Mouse (Mus musculus): ENCODE measurements around the gene Alpk1.

DNA sequence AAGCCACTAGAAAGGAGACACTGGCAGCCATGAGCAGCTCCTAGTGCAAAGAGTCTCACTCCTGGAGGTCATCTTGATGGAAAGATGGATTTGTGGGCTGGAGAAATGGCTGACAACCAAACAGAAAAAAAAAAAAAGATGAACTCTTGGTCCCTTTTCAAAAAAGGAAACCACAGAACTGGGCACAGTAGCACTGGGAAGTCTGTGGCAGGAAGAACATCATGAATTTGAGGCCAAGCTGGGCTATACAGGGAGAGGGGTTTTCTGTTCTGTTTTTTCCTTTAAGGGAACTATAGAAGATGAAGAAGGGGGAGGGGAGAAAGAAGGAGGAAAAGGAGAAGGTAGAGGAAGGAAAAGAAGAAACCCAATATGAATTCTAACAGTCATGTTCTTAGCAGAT is 6.7 kb upstream of the Alpk1 start:
- TF ChIP-seq CTCF (conservative IDR thresholded peaks at IDR 0.05; ENCODE audit: insufficient read depth, insufficient read length, low read depth, low read length) (no peak), POLR2A (IDR thresholded peaks at IDR 0.05; ENCODE audit: low read depth, low read length) (no peak)

All from kidney, adult 2 months (tissue).